Mouse (Mus musculus): ENCODE measurements at regions not wholly inside any gene's neighbourhood (a gene's known extent, or its start where the extent isn't known, plus 50 kb on each side); places are given as distances from the start of the nearest gene placed in this dataset.

GRCm38 (mm10) chr12:107711017-107711416 is 222.6 kb downstream of the 3110018I06Rik start:
- Histone ChIP-seq H3K27me3 (replicated peaks) (no peaks in the 10 kb centered on the region), H3K4me1 (peaks cover 5% of the 10 kb centered on the region; the same call in 1 of the 2 replicates), H3K4me2 (no peak overlapping the region), H3K4me3 (no peak overlapping the region), H3K27ac (no peak overlapping the region), H3K9ac (no peak overlapping the region), H3K9me3 (no peaks in the 10 kb centered on the region), H3K36me3 (replicated peaks) (no peaks in the 10 kb centered on the region)
- WGBS, result 65% methylated on average over 7 of the region's 7 CpGs
- ATAC-seq (replicated peaks), result no peak

- Histone ChIP-seq H3K36me3 (replicated peaks) (no peaks in the 10 kb centered on the region), H3K27me3 (replicated peaks) (no peaks in the 10 kb centered on the region), H3K4me3 (no peak overlapping the region), H3K27ac (no peak overlapping the region), H3K9ac (no peak overlapping the region), H3K9me3 (no peaks in the 10 kb centered on the region), H3K4me1 (peaks cover 5% of the 10 kb centered on the region; the same call in 1 of the 2 replicates), H3K4me2 (no peak overlapping the region)
- ATAC-seq (replicated peaks), result no peak
- WGBS, result 54% methylated on average over 3 of the region's 3 CpGs
Observed at GRCm38 (mm10) chr12:107711675-107712074, 223.2 kb downstream of the 3110018I06Rik start.

- H3K27me3 ChIP-seq (replicated peaks), result no peaks in the 10 kb centered on the region
- peaks cover 5% of the 10 kb centered on the region; the same call in 1 of the 2 replicates for H3K4me1 ChIP-seq
- no peak for ATAC-seq (replicated peaks)
- no peaks in the 10 kb centered on the region for H3K36me3 ChIP-seq (replicated peaks)
- WGBS, result 50% methylated on average over 14 of the region's 14 CpGs
- no peak overlapping the region for H3K27ac ChIP-seq
- no peak overlapping the region for H3K4me3 ChIP-seq
- no peaks in the 10 kb centered on the region for H3K9me3 ChIP-seq
- no peak overlapping the region for H3K9ac ChIP-seq
- no peak overlapping the region for H3K4me2 ChIP-seq
Observed at GRCm38 (mm10) chr12:107713191-107713590, 224.8 kb downstream of the 3110018I06Rik start.

- H3K9ac ChIP-seq, result no peak overlapping the region
- H3K27ac ChIP-seq, result no peak overlapping the region
- no peak overlapping the region for H3K4me3 ChIP-seq
- peaks cover 5% of the 10 kb centered on the region; the same call in 1 of the 2 replicates for H3K4me1 ChIP-seq
- no peaks in the 10 kb centered on the region for H3K9me3 ChIP-seq
- no peak overlapping the region for H3K4me2 ChIP-seq
- no peaks in the 10 kb centered on the region for H3K27me3 ChIP-seq (replicated peaks)
- no peak for ATAC-seq (replicated peaks)
- 93% methylated on average over 2 of the region's 2 CpGs for WGBS
- H3K36me3 ChIP-seq (replicated peaks), result no peaks in the 10 kb centered on the region
Observed at GRCm38 (mm10) chr12:107714846-107715245, 226.4 kb downstream of the 3110018I06Rik start.

GRCm38 (mm10) chr12:107715871-107716270 is 227.4 kb downstream of the 3110018I06Rik start:
- no peaks in the 10 kb centered on the region for H3K36me3 ChIP-seq (replicated peaks)
- H3K9ac ChIP-seq, result no peak overlapping the region
- H3K27me3 ChIP-seq (replicated peaks), result no peaks in the 10 kb centered on the region
- no peak for ATAC-seq (replicated peaks)
- WGBS, result 76% methylated on average over 6 of the region's 6 CpGs
- no peak overlapping the region for H3K27ac ChIP-seq
- no peak overlapping the region for H3K4me3 ChIP-seq
- no peak overlapping the region for H3K4me2 ChIP-seq
- H3K9me3 ChIP-seq, result no peaks in the 10 kb centered on the region
- peaks cover 5% of the 10 kb centered on the region; the same call in 1 of the 2 replicates for H3K4me1 ChIP-seq

GRCm38 (mm10) chr12:107720941-107721340 is 232.5 kb downstream of the 3110018I06Rik start:
- no peak overlapping the region for H3K27ac ChIP-seq
- H3K27me3 ChIP-seq (replicated peaks), result 0 out of 2 replicates have a peak, but pooled peaks cover 4% of the 10 kb centered on the region
- no peak for ATAC-seq (replicated peaks)
- H3K36me3 ChIP-seq (replicated peaks), result no peaks in the 10 kb centered on the region
- peaks cover 19% of the 10 kb centered on the region for H3K4me1 ChIP-seq
- no peak overlapping the region for H3K4me2 ChIP-seq
- H3K9me3 ChIP-seq, result no peaks in the 10 kb centered on the region
- WGBS, result 84% methylated on average over 6 of the region's 6 CpGs
- H3K4me3 ChIP-seq, result no peak overlapping the region
- no peak overlapping the region for H3K9ac ChIP-seq

GRCm38 (mm10) chr12:107723062-107723859 is 234.8 kb downstream of the 3110018I06Rik start:
- Histone ChIP-seq H3K36me3 (replicated peaks) (no peaks in the 10 kb centered on the region), H3K27ac (peak overlapping the region; percentile 53), H3K9ac (no peak overlapping the region; the same call in 1 of the 2 replicates), H3K27me3 (replicated peaks) (0 out of 2 replicates have a peak, but pooled peaks cover 4% of the 10 kb centered on the region), H3K4me3 (no peak overlapping the region), H3K4me2 (no peak overlapping the region; the same call in 1 of the 2 replicates), H3K4me1 (peaks cover 19% of the 10 kb centered on the region), H3K9me3 (no peaks in the 10 kb centered on the region)
- WGBS, result 56% methylated on average over 9 of the region's 9 CpGs
- peak; percentile 58 for ATAC-seq (replicated peaks)

GRCm38 (mm10) chr12:107723860-107724320 is 235.5 kb downstream of the 3110018I06Rik start:
- H3K27me3 ChIP-seq (replicated peaks), result 0 out of 2 replicates have a peak, but pooled peaks cover 4% of the 10 kb centered on the region
- no peak overlapping the region for H3K4me3 ChIP-seq
- no peaks in the 10 kb centered on the region for H3K9me3 ChIP-seq
- 19% methylated on average over 14 of the region's 14 CpGs for WGBS
- no peak overlapping the region for H3K9ac ChIP-seq
- peaks cover 19% of the 10 kb centered on the region for H3K4me1 ChIP-seq
- no peak overlapping the region; the same call in 1 of the 2 replicates for H3K4me2 ChIP-seq
- peak overlapping the region; percentile 53 for H3K27ac ChIP-seq
- H3K36me3 ChIP-seq (replicated peaks), result no peaks in the 10 kb centered on the region
- peak; percentile 54 for ATAC-seq (replicated peaks)

GRCm38 (mm10) chr12:107724467-107724866 is 236.0 kb downstream of the 3110018I06Rik start:
- peak; percentile 39; the same call in 1 of the 2 replicates for ATAC-seq (replicated peaks)
- Histone ChIP-seq H3K4me3 (no peak overlapping the region), H3K36me3 (replicated peaks) (no peaks in the 10 kb centered on the region), H3K4me2 (no peak overlapping the region), H3K4me1 (peaks cover 19% of the 10 kb centered on the region), H3K9me3 (no peaks in the 10 kb centered on the region), H3K27ac (peak overlapping the region; percentile 53; the same call in 1 of the 2 replicates), H3K27me3 (replicated peaks) (0 out of 2 replicates have a peak, but pooled peaks cover 4% of the 10 kb centered on the region), H3K9ac (no peak overlapping the region)
- 23% methylated on average over 8 of the region's 8 CpGs for WGBS

GRCm38 (mm10) chr12:107728865-107729264 is 240.4 kb downstream of the 3110018I06Rik start:
- Histone ChIP-seq H3K4me3 (no peak overlapping the region), H3K4me2 (no peak overlapping the region), H3K36me3 (replicated peaks) (no peaks in the 10 kb centered on the region), H3K27me3 (replicated peaks) (no peaks in the 10 kb centered on the region), H3K27ac (no peak overlapping the region), H3K9ac (no peak overlapping the region), H3K4me1 (peaks cover 8% of the 10 kb centered on the region), H3K9me3 (no peaks in the 10 kb centered on the region)
- WGBS, result 75% methylated on average over 6 of the region's 6 CpGs
- ATAC-seq (replicated peaks), result no peak

GRCm38 (mm10) chr12:107729301-107729700 is 240.9 kb downstream of the 3110018I06Rik start:
- Histone ChIP-seq H3K9ac (no peak overlapping the region), H3K4me3 (no peak overlapping the region), H3K9me3 (no peaks in the 10 kb centered on the region), H3K27me3 (replicated peaks) (no peaks in the 10 kb centered on the region), H3K4me1 (peaks cover 4% of the 10 kb centered on the region), H3K27ac (no peak overlapping the region), H3K36me3 (replicated peaks) (no peaks in the 10 kb centered on the region), H3K4me2 (no peak overlapping the region)
- no peak for ATAC-seq (replicated peaks)
- 86% methylated on average over 11 of the region's 11 CpGs for WGBS

GRCm38 (mm10) chr12:107730940-107731339 is 242.5 kb downstream of the 3110018I06Rik start:
- Histone ChIP-seq H3K4me2 (no peak overlapping the region), H3K4me1 (no peaks in the 10 kb centered on the region), H3K27ac (no peak overlapping the region), H3K36me3 (replicated peaks) (no peaks in the 10 kb centered on the region), H3K9ac (no peak overlapping the region), H3K4me3 (no peak overlapping the region), H3K27me3 (replicated peaks) (no peaks in the 10 kb centered on the region), H3K9me3 (no peaks in the 10 kb centered on the region)
- 73% methylated on average over 4 of the region's 4 CpGs for WGBS
- no peak for ATAC-seq (replicated peaks)

All from midbrain, embryonic 15.5 days (tissue).